Mouse (Mus musculus) MEL (cell line): Measurements from ENCODE around the gene Gm12184. TPM values are rescaled to one million over a fixed set of nuclear protein-coding genes. Genes with fewer than 3 reads are reported as not detected.

ENCODE experiments used
- DNase-seq: peaks from one replicate; pipeline ENCODE4 v3.0.0; 2011; ENCODE audit warnings: low read depth, low spot score
- H3K27ac ChIP-seq: 2 replicates; pipeline ENCODE4 v1.5.1; 2012; ENCODE audit warnings: low read depth, mild to moderate bottlenecking, control low read depth, low read length, moderate library complexity; ENCODE audit not compliant: control insufficient read depth
- H3K27me3 ChIP-seq, 2 experiments: fragments of 150-350 bp in 1 of 2; sonication (generic) in 1 of 2; 2 replicates each; pipeline ENCODE4 v1.6.1; 2012; ENCODE audit warnings: low read length in 2 of 2, mild to moderate bottlenecking in 2 of 2, improper control_type of control experiment in 1 of 2, moderate library complexity in 1 of 2; ENCODE audit not compliant: insufficient read depth in 2 of 2, control insufficient read depth in 1 of 2
- H3K36me3 ChIP-seq, 2 experiments: 2 replicates each; pipeline ENCODE4 v1.6.1; 2012 to 2014; ENCODE audit warnings: low read length in 2 of 2, improper control_type of control experiment in 1 of 2, inconsistent platforms in 1 of 2, mild to moderate bottlenecking in 1 of 2; ENCODE audit not compliant: insufficient read depth in 2 of 2, control insufficient read depth in 1 of 2
- H3K4me1 ChIP-seq, 2 experiments: fragments of 150-350 bp in 1 of 2; sonication (generic) in 1 of 2; 2 replicates each; pipeline ENCODE4 v1.6.1; 2012; ENCODE audit warnings: low read length in 2 of 2, improper control_type of control experiment in 1 of 2, mild to moderate bottlenecking in 1 of 2; ENCODE audit not compliant: insufficient read depth in 2 of 2, control insufficient read depth in 1 of 2
- H3K4me3 ChIP-seq, 2 experiments: fragments of 150-350 bp in 1 of 2; sonication (generic) in 1 of 2; 2 replicates each; pipeline ENCODE4 v1.5.1; 2012; ENCODE audit warnings: low read depth in 2 of 2, low read length in 2 of 2, mild to moderate bottlenecking in 2 of 2, moderate library complexity in 2 of 2, control low read depth in 1 of 2, improper control_type of control experiment in 1 of 2; ENCODE audit not compliant: control insufficient read depth in 1 of 2, insufficient read depth in 1 of 2
- H3K79me2 ChIP-seq: 2 replicates; pipeline ENCODE4 v1.6.1; 2012; ENCODE audit warnings: mild to moderate bottlenecking, low read length, moderate library complexity; ENCODE audit not compliant: control insufficient read depth, poor library complexity, insufficient read depth
- H3K9ac ChIP-seq: 2 replicates; pipeline ENCODE4 v1.6.1; 2012; ENCODE audit warnings: low read depth, mild to moderate bottlenecking, control low read depth, low read length, moderate library complexity; ENCODE audit not compliant: control insufficient read depth, poor library complexity, severe bottlenecking
- H3K9me3 ChIP-seq: fragments of 150-350 bp; sonication (generic); replicated peaks from 2 replicates; pipeline ENCODE4 v1.6.1; 2012; ENCODE audit warnings: mild to moderate bottlenecking, low read length, improper control_type of control experiment, moderate library complexity; ENCODE audit not compliant: insufficient read depth
- CHD1 ChIP-seq: IDR thresholded peaks from 2 replicates; pipeline ENCODE4 v1.6.1; 2012; ENCODE audit warnings: low read depth, mild to moderate bottlenecking, inconsistent platforms, low read length, improper control_type of control experiment
- CHD2 ChIP-seq: IDR thresholded peaks from 2 replicates; pipeline ENCODE4 v1.6.1; 2011; ENCODE audit warnings: low read length, improper control_type of control experiment
- CTCF ChIP-seq, 3 experiments: IDR thresholded peaks in 2 of 3; conservative IDR thresholded peaks in 1 of 3; 2 replicates each; pipeline ENCODE4 v1.5.1; 2011 to 2012; ENCODE audit warnings: low read length in 3 of 3, low read depth in 2 of 3, mild to moderate bottlenecking in 2 of 3, improper control_type of control experiment in 1 of 3, inconsistent platforms in 1 of 3, mixed read lengths in 1 of 3, moderate library complexity in 1 of 3; ENCODE audit not compliant: control insufficient read depth in 1 of 3, insufficient read depth in 1 of 3, poor library complexity in 1 of 3, severe bottlenecking in 1 of 3
- E2F4 ChIP-seq: IDR thresholded peaks from 2 replicates; pipeline ENCODE4 v1.6.1; 2011; ENCODE audit warnings: low read depth, low read length, improper control_type of control experiment, borderline replicate concordance
- ELF1 ChIP-seq: IDR thresholded peaks from 2 replicates; pipeline ENCODE4 v1.6.1; 2014; ENCODE audit warnings: low read depth, mild to moderate bottlenecking, inconsistent platforms, low read length, improper control_type of control experiment, moderate library complexity
- EP300 ChIP-seq, 2 experiments: IDR thresholded peaks; 2 replicates each; pipeline ENCODE4 v1.6.1; 2011; ENCODE audit warnings: improper control_type of control experiment in 2 of 2, low read length in 2 of 2, low read depth in 1 of 2, mild to moderate bottlenecking in 1 of 2
- ETS1 ChIP-seq: IDR thresholded peaks from 2 replicates; pipeline ENCODE4 v1.6.1; 2012; ENCODE audit warnings: low read depth, mild to moderate bottlenecking, inconsistent platforms, low read length, improper control_type of control experiment, moderate library complexity
- GABPA ChIP-seq: IDR thresholded peaks from 2 replicates; pipeline ENCODE4 v1.6.1; 2012; ENCODE audit warnings: low read depth, mild to moderate bottlenecking, inconsistent platforms, low read length, improper control_type of control experiment, moderate library complexity
- GATA1 ChIP-seq: IDR thresholded peaks from 2 replicates; pipeline ENCODE4 v1.6.1; 2011; ENCODE audit warnings: low read depth, low read length, improper control_type of control experiment
- HCFC1 ChIP-seq: IDR thresholded peaks from 2 replicates; pipeline ENCODE4 v1.6.1; 2012; ENCODE audit warnings: low read depth, mild to moderate bottlenecking, inconsistent platforms, low read length, improper control_type of control experiment, moderate library complexity
- MAFK ChIP-seq: IDR thresholded peaks from 2 replicates; pipeline ENCODE4 v1.6.1; 2011; ENCODE audit warnings: low read depth, mild to moderate bottlenecking, low read length, improper control_type of control experiment, borderline replicate concordance
- MAX ChIP-seq: IDR thresholded peaks from 2 replicates; pipeline ENCODE4 v1.6.1; 2011; ENCODE audit warnings: low read length, improper control_type of control experiment
- MAZ ChIP-seq: IDR thresholded peaks from 2 replicates; pipeline ENCODE4 v1.6.1; 2012; ENCODE audit warnings: low read depth, mild to moderate bottlenecking, inconsistent platforms, low read length, improper control_type of control experiment
- MYB ChIP-seq: IDR thresholded peaks from 2 replicates; pipeline ENCODE4 v1.6.1; 2011; ENCODE audit warnings: mild to moderate bottlenecking, low read depth, low read length, improper control_type of control experiment
- MYC ChIP-seq: IDR thresholded peaks from 2 replicates; pipeline ENCODE4 v1.6.1; 2011; ENCODE audit warnings: low read depth, mild to moderate bottlenecking, low read length, improper control_type of control experiment, moderate library complexity
- NELFE ChIP-seq: IDR thresholded peaks from 2 replicates; pipeline ENCODE4 v1.6.1; 2011; ENCODE audit warnings: low read depth, low read length, improper control_type of control experiment
- POLR2A ChIP-seq, 2 experiments: IDR thresholded peaks; 2 replicates each; pipeline ENCODE4 v1.6.1; 2011 to 2012; ENCODE audit warnings: low read length in 2 of 2, mild to moderate bottlenecking in 2 of 2, control low read depth in 1 of 2, improper control_type of control experiment in 1 of 2, low read depth in 1 of 2, moderate library complexity in 1 of 2; ENCODE audit not compliant: control insufficient read depth in 1 of 2, insufficient read depth in 1 of 2, poor library complexity in 1 of 2
- POLR2AphosphoS5 ChIP-seq: IDR thresholded peaks from 2 replicates; pipeline ENCODE4 v1.6.1; 2012; ENCODE audit warnings: low read depth, borderline replicate concordance, mild to moderate bottlenecking, inconsistent platforms, low read length, moderate library complexity, mixed read lengths
- RAD21 ChIP-seq: IDR thresholded peaks from 2 replicates; pipeline ENCODE4 v1.6.1; 2011; ENCODE audit warnings: mild to moderate bottlenecking, low read depth, low read length, improper control_type of control experiment
- TBP ChIP-seq: IDR thresholded peaks from 2 replicates; pipeline ENCODE4 v1.8.0; 2011; ENCODE audit warnings: low read depth, low read length, improper control_type of control experiment
- UBTF ChIP-seq: IDR thresholded peaks from 2 replicates; pipeline ENCODE4 v1.6.1; 2012; ENCODE audit warnings: low read depth, mild to moderate bottlenecking, inconsistent platforms, low read length, improper control_type of control experiment, moderate library complexity, borderline replicate concordance; ENCODE audit not compliant: insufficient read depth
- USF1 ChIP-seq: IDR thresholded peaks from 2 replicates; pipeline ENCODE4 v1.6.1; 2014; ENCODE audit warnings: low read depth, mild to moderate bottlenecking, inconsistent platforms, low read length, improper control_type of control experiment, moderate library complexity
- ZC3H11A ChIP-seq: IDR thresholded peaks from 2 replicates; pipeline ENCODE4 v1.6.1; 2012; ENCODE audit warnings: low read depth, mild to moderate bottlenecking, inconsistent platforms, low read length, improper control_type of control experiment
- ZKSCAN1 ChIP-seq: IDR thresholded peaks from 2 replicates; pipeline ENCODE4 v1.6.1; 2012; ENCODE audit warnings: low read depth, mild to moderate bottlenecking, inconsistent platforms, low read length, improper control_type of control experiment, moderate library complexity
- ZMIZ1 ChIP-seq: IDR thresholded peaks from 2 replicates; pipeline ENCODE4 v1.6.1; 2012; ENCODE audit warnings: low read depth, mild to moderate bottlenecking, inconsistent platforms, low read length, improper control_type of control experiment, moderate library complexity
- polyA plus RNA-seq, 2 experiments: library from polyadenylated mRNA; stranded (reverse) in 1 of 2; unstranded in 1 of 2; fragments of >175 nt in 1 of 2; fragments of >200 nt in 1 of 2; gene quantifications; 2 replicates each; pipeline versions ENCODE4 v1.2.1 to v1.2.4; 2012; ENCODE audit warnings: low replicate concordance in 2 of 2, low read depth in 1 of 2; ENCODE audit not compliant: insufficient read length in 2 of 2, insufficient read depth in 1 of 2, missing spikeins in 1 of 2
- total RNA-seq: library from RNA; depleted of rRNA; stranded (reverse); fragments of 300-350 nt; gene quantifications from 2 replicates; pipeline ENCODE4 v1.2.3, GENCODE M21; 2012

Gm12184 gene
- total and polyA plus RNA-seq, 3 experiments, result 10.9 to 15.3 TPM; not detected in 1

DNA sequence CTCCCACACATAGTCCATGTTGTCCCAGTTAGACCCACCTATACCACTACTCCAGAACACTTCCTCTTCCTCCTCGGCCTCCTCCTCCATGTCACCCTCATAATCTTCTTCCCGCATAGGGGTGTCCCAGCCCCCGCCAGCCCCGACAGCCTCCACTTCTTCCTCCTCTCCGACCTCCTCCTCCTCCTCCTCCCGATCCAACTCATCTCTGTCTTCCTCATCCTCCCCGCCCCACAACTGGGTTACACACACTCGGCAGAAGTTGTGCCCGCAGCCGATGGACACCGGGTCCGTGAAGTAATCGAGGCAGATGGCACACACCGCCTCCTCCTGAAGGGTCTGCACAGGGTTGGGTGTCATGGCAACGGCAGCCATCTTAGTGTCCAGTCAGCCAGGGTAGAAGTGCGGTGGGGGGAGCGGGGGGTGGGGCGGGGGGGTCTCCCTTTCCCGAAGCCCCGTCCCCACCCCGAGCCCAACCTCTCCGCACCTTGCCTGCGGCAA, 10.1 kb downstream of the Gm12184 start:
- Histone ChIP-seq H3K27me3 (no peaks in the 10 kb centered on the region), H3K36me3 (peaks cover 0 to 45% of the 10 kb centered on the region in 2 experiments; a peak in 2 of 4 replicates), H3K9ac (peak overlapping the region; percentile 82), H3K79me2 (peaks cover 28% of the 10 kb centered on the region), H3K27ac (peak overlapping the region; percentile 70), H3K4me1 (peaks cover 14 to 41% of the 10 kb centered on the region in 2 experiments), H3K9me3 (no peaks in the 10 kb centered on the region), H3K4me3 (peak overlapping the region; percentile 81 to 91)
- TF ChIP-seq ELF1, result no peak
- no peak for TF ChIP-seq USF1
- no peak for TF ChIP-seq GATA1
- 0 out of 2 replicates have a peak, but pooled peaks have one; percentile 7 for TF ChIP-seq TBP
- TF ChIP-seq GABPA, result no peak
- peak; percentile 86; the same call in 1 of the 2 replicates for TF ChIP-seq CHD1
- TF ChIP-seq CTCF (IDR thresholded peaks at IDR 0.05 in 2 of 3, conservative IDR thresholded peaks at IDR 0.05 in 1 of 3; ENCODE audit: control insufficient read depth in 1 of 3, insufficient read depth in 1 of 3, low read depth in 2 of 3, low read length in 3 of 3, poor library complexity in 1 of 3, severe bottlenecking in 1 of 3), result no peak
- TF ChIP-seq ZKSCAN1, result no peak
- no peak for TF ChIP-seq MYC
- no peak for TF ChIP-seq EP300 (IDR thresholded peaks at IDR 0.05; ENCODE audit: low read depth in 1 of 2, low read length in 2 of 2)
- TF ChIP-seq ZC3H11A, result no peak
- no peak for TF ChIP-seq ZMIZ1
- DNase-seq, result peak; percentile 77

DNA sequence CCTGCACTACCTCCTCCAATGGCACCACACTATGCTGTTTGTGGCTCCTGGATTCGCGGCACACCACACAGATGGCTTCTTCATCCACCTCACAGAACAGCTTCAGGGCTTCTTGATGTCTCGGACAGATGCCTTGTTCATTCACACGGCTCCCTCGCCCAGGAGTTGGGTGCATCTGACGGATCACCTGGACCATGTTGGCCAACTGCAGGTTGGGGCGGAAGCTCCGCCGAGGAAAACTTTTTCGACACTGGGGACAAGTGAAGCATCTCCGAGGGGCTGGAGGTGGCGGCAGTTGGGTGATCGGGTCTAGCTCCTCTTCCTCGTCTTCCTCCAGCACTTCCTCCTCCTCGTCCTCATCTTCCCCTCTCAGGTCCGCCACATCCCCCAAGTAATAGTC, 10.6 kb downstream of the Gm12184 start:
- Histone ChIP-seq H3K9me3 (no peaks in the 10 kb centered on the region), H3K9ac (peak overlapping the region; percentile 82), H3K36me3 (peaks cover 0 to 42% of the 10 kb centered on the region in 2 experiments; a peak in 2 of 4 replicates), H3K27me3 (no peaks in the 10 kb centered on the region), H3K79me2 (peaks cover 28% of the 10 kb centered on the region), H3K4me3 (peak overlapping the region; percentile 81 to 91), H3K27ac (peak overlapping the region; percentile 70), H3K4me1 (peaks cover 14 to 37% of the 10 kb centered on the region in 2 experiments)
- no peak for DNase-seq
- no peak for TF ChIP-seq NELFE

DNA sequence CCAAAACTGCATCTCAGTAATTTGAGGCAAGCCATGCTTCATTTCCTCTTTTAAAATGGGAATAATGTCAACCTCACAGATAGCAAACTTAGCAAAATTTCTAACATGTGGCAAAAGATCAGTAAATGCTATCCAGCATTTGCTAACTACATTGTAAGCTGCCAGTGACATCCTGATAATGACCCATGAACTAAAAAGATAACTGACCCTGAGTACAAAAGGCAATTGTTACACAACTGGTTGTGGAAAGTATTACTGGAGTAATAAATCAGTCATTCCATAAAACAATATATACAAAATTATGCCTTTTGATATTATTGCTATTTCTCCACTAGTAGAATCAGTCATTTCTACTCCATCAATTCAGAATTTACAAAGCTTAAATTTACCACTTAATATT, 12.7 kb downstream of the Gm12184 start:
- Histone ChIP-seq H3K9ac (no peak overlapping the region), H3K36me3 (peaks cover 0 to 32% of the 10 kb centered on the region in 2 experiments; a peak in 2 of 4 replicates), H3K4me1 (peaks cover 11 to 21% of the 10 kb centered on the region in 2 experiments), H3K9me3 (no peaks in the 10 kb centered on the region), H3K79me2 (peaks cover 28% of the 10 kb centered on the region), H3K27me3 (no peaks in the 10 kb centered on the region), H3K27ac (no peak overlapping the region), H3K4me3 (no peak overlapping the region)
- DNase-seq, result no peak
- TF ChIP-seq POLR2A (IDR thresholded peaks at IDR 0.05; ENCODE audit: control insufficient read depth in 1 of 2, insufficient read depth in 1 of 2, low read depth in 1 of 2, low read length in 2 of 2, poor library complexity in 1 of 2), result no peak
- TF ChIP-seq ZMIZ1, result 0 out of 2 replicates have a peak, but pooled peaks have one; percentile 22
- no peak for TF ChIP-seq MYB
- no peak for TF ChIP-seq CHD2
- no peak for TF ChIP-seq USF1
- TF ChIP-seq EP300 (IDR thresholded peaks at IDR 0.05; ENCODE audit: low read depth in 1 of 2, low read length in 2 of 2), result peak; percentile 30 to 33; a peak in 3 of 4 replicates
- no peak for TF ChIP-seq MAFK
- TF ChIP-seq ETS1, result 0 out of 2 replicates have a peak, but pooled peaks have one; percentile 15
- no peak for TF ChIP-seq RAD21
- TF ChIP-seq HCFC1, result no peak
- TF ChIP-seq MAZ, result no peak
- TF ChIP-seq POLR2AphosphoS5, result no peak
- TF ChIP-seq GABPA, result no peak
- peak; percentile 16; the same call in 1 of the 2 replicates for TF ChIP-seq MAX
- TF ChIP-seq ELF1, result no peak
- 0 out of 2 replicates have a peak, but pooled peaks have one; percentile 13 for TF ChIP-seq MYC
- no peak for TF ChIP-seq UBTF
- TF ChIP-seq E2F4, result no peak
